Mouse (Mus musculus) stomach, embryonic 15.5 days (tissue): ENCODE results near the gene Nudt13. TPM values are rescaled to one million over a fixed set of nuclear protein-coding genes. Genes with fewer than 3 reads are reported as not detected.

ENCODE experiments used
- ATAC-seq: fragments of 200-750 bp; cut with Nextera tagmentation; 2 replicates; pipeline ENCODE4 v1.8.0; 2017; ENCODE audit warnings: low read depth, moderate number of reproducible peaks, moderate TSS enrichment; ENCODE audit not compliant: insufficient read depth, low FRiP score
- H3K27ac ChIP-seq: fragments of 300-500 bp; sonication (generic); 2 replicates; pipeline ENCODE4 v1.5.1; 2015; ENCODE audit warnings: mild to moderate bottlenecking, inconsistent platforms
- H3K27me3 ChIP-seq: fragments of 300-500 bp; sonication (generic); replicated peaks from 2 replicates; pipeline ENCODE4 v1.6.1; 2015; ENCODE audit warnings: inconsistent platforms
- H3K36me3 ChIP-seq: fragments of 300-500 bp; sonication (generic); 2 replicates; pipeline ENCODE4 v1.6.1; 2015; ENCODE audit warnings: inconsistent platforms
- H3K4me1 ChIP-seq: fragments of 300-500 bp; sonication (generic); 2 replicates; pipeline ENCODE4 v1.6.1; 2015; ENCODE audit warnings: inconsistent platforms
- H3K4me2 ChIP-seq: fragments of 300-500 bp; sonication (generic); 2 replicates; pipeline ENCODE4 v1.6.1; 2015; ENCODE audit warnings: mild to moderate bottlenecking, inconsistent platforms
- H3K4me3 ChIP-seq: fragments of 300-500 bp; sonication (generic); replicated peaks from 2 replicates; pipeline ENCODE4 v1.5.1; 2015; ENCODE audit warnings: inconsistent platforms
- H3K9ac ChIP-seq: fragments of 300-500 bp; sonication (generic); 2 replicates; pipeline ENCODE4 v1.6.1; 2015; ENCODE audit warnings: inconsistent platforms
- H3K9me3 ChIP-seq: fragments of 300-500 bp; sonication (generic); 2 replicates; pipeline ENCODE4 v1.6.1; 2016; ENCODE audit warnings: inconsistent platforms
- WGBS: fragments of 180-500 bp; shearing (Covaris S2); methylation state at CpG from one replicate; pipeline ENCODE4 v1.1.7; 2015; 5-methylcytosine and 5-hydroxymethylcytosine counted together
- polyA plus RNA-seq: library from polyadenylated mRNA; unstranded; fragments of >200 nt; fragmentation: Nextera tagmentation; extraction: Ambion mirVana; gene quantifications from 2 replicates; pipeline ENCODE4 v1.2.1, GENCODE M21; 2015

Gene Nudt13
- polyA plus RNA-seq, 1 experiment from 2014 or later: 20.3 TPM

DNA sequence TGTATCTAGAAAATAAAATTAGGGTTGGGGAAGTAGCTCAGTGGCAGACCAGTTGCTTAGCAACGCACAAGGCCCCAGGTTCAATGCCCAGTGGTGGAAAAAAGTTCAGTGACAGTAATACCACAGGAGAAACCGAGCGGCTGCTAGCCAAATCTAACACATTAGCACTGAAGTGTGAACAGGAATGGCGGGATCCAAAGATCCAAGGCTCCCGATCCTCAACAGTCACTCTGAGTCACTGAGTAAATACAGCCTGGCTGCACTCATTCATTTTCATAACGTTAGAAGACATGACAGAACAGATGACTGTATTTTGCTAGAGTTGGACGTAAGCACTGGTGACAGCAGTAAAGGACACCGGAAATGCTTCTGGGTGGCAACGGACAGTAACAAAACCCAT, 51.4 kb downstream of the Nudt13 start:
- H3K4me2 ChIP-seq: no peak overlapping the region
- ATAC-seq: no peak
- no peaks in the 10 kb centered on the region for H3K4me1 ChIP-seq
- no peaks in the 10 kb centered on the region for H3K27me3 ChIP-seq
- WGBS: 79% methylated on average over 9 of the region's 9 CpGs
- no peak overlapping the region for H3K9ac ChIP-seq
- no peak overlapping the region for H3K4me3 ChIP-seq
- H3K27ac ChIP-seq: no peak overlapping the region
- H3K36me3 ChIP-seq: peaks cover 12% of the 10 kb centered on the region; the same call in 1 of the 2 replicates
- H3K9me3 ChIP-seq: no peaks in the 10 kb centered on the region

DNA sequence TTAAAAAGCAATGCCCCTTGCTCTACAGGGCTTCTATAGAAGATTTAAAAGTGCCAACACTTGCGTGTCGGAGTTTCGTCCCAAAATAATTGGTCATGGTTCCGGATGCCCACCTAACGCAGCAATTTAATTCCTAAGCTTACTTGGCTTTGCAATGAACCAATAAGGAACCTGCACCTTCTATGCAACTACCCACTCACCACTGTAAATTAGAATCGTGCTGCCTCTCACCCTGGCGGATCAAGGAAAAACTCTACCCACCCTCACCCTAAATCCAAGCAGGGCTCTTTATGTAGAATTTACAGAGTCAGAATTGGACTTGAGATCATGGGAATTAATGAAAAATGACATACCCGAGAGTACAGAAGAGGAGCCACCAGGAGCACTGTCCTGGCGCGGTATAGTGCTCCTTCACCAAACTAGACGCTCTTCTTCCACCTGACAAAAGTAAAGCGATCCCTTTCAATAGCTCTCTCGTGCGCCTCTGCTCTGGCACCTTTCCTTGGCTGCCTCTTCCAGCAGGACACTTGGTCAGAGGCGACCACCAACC, 53.0 kb downstream of the Nudt13 start:
- Histone ChIP-seq H3K4me1 (no peaks in the 10 kb centered on the region), H3K27ac (peak overlapping the region; percentile 65), H3K36me3 (peaks cover 6% of the 10 kb centered on the region; the same call in 1 of the 2 replicates), H3K4me2 (peak overlapping the region; percentile 62), H3K9ac (peak overlapping the region; percentile 71), H3K9me3 (no peaks in the 10 kb centered on the region), H3K4me3 (peak overlapping the region; percentile 71), H3K27me3 (no peaks in the 10 kb centered on the region)
- 3% methylated on average over 15 of the region's 15 CpGs for WGBS
- peak; percentile 61 for ATAC-seq

GRCm38 (mm10) chr14:20347991-20348541, 53.6 kb downstream of the Nudt13 start, which contains the start of the genes Ecd and Fam149b:
Gene Ecd (minus strand): TSS chr14:20348121.
Gene Fam149b (plus strand): TSS chr14:20348162.
- ATAC-seq: peak; percentile 99
- Histone ChIP-seq H3K36me3 (peaks cover 9% of the 10 kb centered on the region; the same call in 1 of the 2 replicates), H3K27me3 (no peaks in the 10 kb centered on the region), H3K4me1 (no peaks in the 10 kb centered on the region), H3K27ac (peak within 1 kb of the TSS; percentile 94), H3K4me2 (peak within 1 kb of the TSS; percentile 64), H3K4me3 (peak within 1 kb of the TSS; percentile 71), H3K9ac (peak within 1 kb of the TSS; percentile 79), H3K9me3 (no peaks in the 10 kb centered on the region)
- WGBS: under 1% methylated on average over 42 of the region's 42 CpGs

DNA sequence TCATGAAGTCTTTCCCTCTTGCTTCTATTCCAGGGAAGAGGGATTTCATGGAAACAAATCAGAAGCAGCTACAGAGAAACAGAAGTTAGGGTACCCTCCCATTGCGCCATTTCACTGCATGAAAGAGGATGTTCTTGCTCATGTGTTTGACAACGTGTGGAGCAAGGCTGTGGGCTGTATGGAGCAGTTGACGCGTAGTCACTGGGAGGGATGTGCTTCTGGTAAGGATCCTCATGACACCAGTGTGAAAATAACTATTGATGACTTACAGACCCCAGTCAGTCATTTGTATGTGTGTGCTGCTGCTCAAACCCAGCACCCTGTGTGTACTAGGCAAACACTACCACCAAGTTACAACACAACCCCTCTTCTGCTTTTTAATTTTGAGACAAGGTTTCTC, 68.7 kb downstream of the Nudt13 start:
- Histone ChIP-seq H3K27me3 (no peaks in the 10 kb centered on the region), H3K9me3 (no peaks in the 10 kb centered on the region), H3K4me1 (no peaks in the 10 kb centered on the region), H3K27ac (no peak overlapping the region), H3K36me3 (peaks cover 41% of the 10 kb centered on the region), H3K4me2 (no peak overlapping the region), H3K4me3 (no peak overlapping the region), H3K9ac (no peak overlapping the region)
- ATAC-seq: no peak
- 92% methylated on average over 4 of the region's 4 CpGs for WGBS

Other genes starting within 250 kb of the Nudt13 start
- 11.8 and 13.1 TPM in 2 replicates for gene Saysd1, start 156.2 kb upstream of the Nudt13 start, polyA plus RNA-seq
- 7.6 and 7.9 TPM in 2 replicates for gene Kcnk5, start 112.9 kb upstream of the Nudt13 start, polyA plus RNA-seq
- gene Kcnk16, start 25.5 kb upstream of the Nudt13 start, polyA plus RNA-seq: 15.5 and 22.6 TPM in 2 replicates
- gene Ecd, start 53.4 kb downstream of the Nudt13 start, polyA plus RNA-seq: 46.9 and 47.6 TPM in 2 replicates
- 28.6 and 33.1 TPM in 2 replicates for gene Fam149b, start 53.5 kb downstream of the Nudt13 start, polyA plus RNA-seq
- 143 and 149 TPM in 2 replicates for gene Dnajc9, start 94.2 kb downstream of the Nudt13 start, polyA plus RNA-seq
- gene Mrps16, start 98.9 kb downstream of the Nudt13 start, polyA plus RNA-seq: 85.2 and 90.9 TPM in 2 replicates
- 0.27 and 0.63 TPM in 2 replicates for gene Cfap70, start 157.5 kb downstream of the Nudt13 start, polyA plus RNA-seq
- gene Anxa7, start 185.4 kb downstream of the Nudt13 start, polyA plus RNA-seq: 58.4 and 59.9 TPM in 2 replicates
- 0.64 and 0.92 TPM in 2 replicates for gene Mss51, start 202.2 kb downstream of the Nudt13 start, polyA plus RNA-seq